Mouse (Mus musculus): ENCODE results near the gene Pts. TPM values are rescaled to one million over a fixed set of nuclear protein-coding genes. Genes with fewer than 3 reads are reported as not detected.
A peak's percentile ranks its signal among the peaks of the same experiment; 100 is the strongest.

Gene Pts
- polyA plus RNA-seq, 1 experiment from 2014 or later, result 94.1 TPM

GRCm38 (mm10) chr9:50518781-50519180, 9.7 kb downstream of the Pts start:
- no peaks in the 10 kb centered on the region for H3K4me1 ChIP-seq (replicated peaks; ENCODE audit: control insufficient read depth, insufficient read depth, low read length)
- no peak overlapping the region for H3K9ac ChIP-seq (replicated peaks; ENCODE audit: low read depth, low read length)
- WGBS, result 5% methylated on average over 2 of the region's 2 CpGs
- H3K27me3 ChIP-seq (replicated peaks; ENCODE audit: control insufficient read depth, insufficient read depth, low read length), result no peaks in the 10 kb centered on the region
- H3K36me3 ChIP-seq (ENCODE audit: control insufficient read depth, insufficient read depth), result no peaks in the 10 kb centered on the region
- H3K4me2 ChIP-seq (ENCODE audit: low read length), result no peak overlapping the region
- no peak for ATAC-seq
- H3K9me3 ChIP-seq (ENCODE audit: control insufficient read depth, low read length), result no peaks in the 10 kb centered on the region
- no peak overlapping the region for H3K27ac ChIP-seq (ENCODE audit: low read length)
- H3K4me3 ChIP-seq (replicated peaks; ENCODE audit: low read length), result no peak overlapping the region

GRCm38 (mm10) chr9:50515462-50515861, 13.1 kb downstream of the Pts start:
- Histone ChIP-seq H3K9me3 (ENCODE audit: control insufficient read depth, low read length) (no peaks in the 10 kb centered on the region), H3K9ac (replicated peaks; ENCODE audit: low read depth, low read length) (no peak overlapping the region), H3K27ac (ENCODE audit: low read length) (no peak overlapping the region), H3K4me1 (replicated peaks; ENCODE audit: control insufficient read depth, insufficient read depth, low read length) (no peaks in the 10 kb centered on the region), H3K27me3 (replicated peaks; ENCODE audit: control insufficient read depth, insufficient read depth, low read length) (no peaks in the 10 kb centered on the region), H3K4me2 (ENCODE audit: low read length) (no peak overlapping the region), H3K36me3 (ENCODE audit: control insufficient read depth, insufficient read depth) (no peaks in the 10 kb centered on the region), H3K4me3 (replicated peaks; ENCODE audit: low read length) (no peak overlapping the region)
- ATAC-seq, result no peak
- WGBS, result 90% methylated on average over 5 of the region's 5 CpGs

GRCm38 (mm10) chr9:50507570-50507969, 21.0 kb downstream of the Pts start:
- Histone ChIP-seq H3K9ac (replicated peaks; ENCODE audit: low read depth, low read length) (no peak overlapping the region), H3K4me1 (replicated peaks; ENCODE audit: control insufficient read depth, insufficient read depth, low read length) (no peaks in the 10 kb centered on the region), H3K9me3 (ENCODE audit: control insufficient read depth, low read length) (no peaks in the 10 kb centered on the region), H3K27ac (ENCODE audit: low read length) (no peak overlapping the region), H3K4me3 (replicated peaks; ENCODE audit: low read length) (no peak overlapping the region), H3K36me3 (ENCODE audit: control insufficient read depth, insufficient read depth) (no peaks in the 10 kb centered on the region), H3K27me3 (replicated peaks; ENCODE audit: control insufficient read depth, insufficient read depth, low read length) (no peaks in the 10 kb centered on the region), H3K4me2 (ENCODE audit: low read length) (no peak overlapping the region)
- no peak for ATAC-seq
- WGBS, result 83% methylated on average over 7 of the region's 7 CpGs

GRCm38 (mm10) chr9:50505405-50505804, 23.1 kb downstream of the Pts start:
- WGBS, result 64% methylated on average over 6 of the region's 6 CpGs
- H3K27ac ChIP-seq (ENCODE audit: low read length), result no peak overlapping the region
- H3K4me3 ChIP-seq (replicated peaks; ENCODE audit: low read length), result no peak overlapping the region
- no peak overlapping the region for H3K4me2 ChIP-seq (ENCODE audit: low read length)
- no peaks in the 10 kb centered on the region for H3K27me3 ChIP-seq (replicated peaks; ENCODE audit: control insufficient read depth, insufficient read depth, low read length)
- 0 out of 2 replicates have a peak, but pooled peaks cover 2% of the 10 kb centered on the region for H3K4me1 ChIP-seq (replicated peaks; ENCODE audit: control insufficient read depth, insufficient read depth, low read length)
- H3K9ac ChIP-seq (replicated peaks; ENCODE audit: low read depth, low read length), result no peak overlapping the region
- ATAC-seq, result no peak
- H3K36me3 ChIP-seq (ENCODE audit: control insufficient read depth, insufficient read depth), result no peaks in the 10 kb centered on the region
- no peaks in the 10 kb centered on the region for H3K9me3 ChIP-seq (ENCODE audit: control insufficient read depth, low read length)

GRCm38 (mm10) chr9:50502949-50503348, 25.6 kb downstream of the Pts start:
- Histone ChIP-seq H3K4me2 (ENCODE audit: low read length) (no peak overlapping the region), H3K9me3 (ENCODE audit: control insufficient read depth, low read length) (no peaks in the 10 kb centered on the region), H3K27ac (ENCODE audit: low read length) (no peak overlapping the region), H3K9ac (replicated peaks; ENCODE audit: low read depth, low read length) (no peak overlapping the region), H3K4me1 (replicated peaks; ENCODE audit: control insufficient read depth, insufficient read depth, low read length) (0 out of 2 replicates have a peak, but pooled peaks cover 2% of the 10 kb centered on the region), H3K36me3 (ENCODE audit: control insufficient read depth, insufficient read depth) (no peaks in the 10 kb centered on the region), H3K27me3 (replicated peaks; ENCODE audit: control insufficient read depth, insufficient read depth, low read length) (no peaks in the 10 kb centered on the region), H3K4me3 (replicated peaks; ENCODE audit: low read length) (no peak overlapping the region)
- no peak for ATAC-seq
- 86% methylated on average over 2 of the region's 3 CpGs for WGBS

GRCm38 (mm10) chr9:50500974-50501501, 27.5 kb downstream of the Pts start:
- Histone ChIP-seq H3K27ac (ENCODE audit: low read length) (no peak overlapping the region), H3K4me1 (replicated peaks; ENCODE audit: control insufficient read depth, insufficient read depth, low read length) (0 out of 2 replicates have a peak, but pooled peaks cover 3% of the 10 kb centered on the region), H3K9me3 (ENCODE audit: control insufficient read depth, low read length) (no peaks in the 10 kb centered on the region), H3K4me3 (replicated peaks; ENCODE audit: low read length) (peak overlapping the region; percentile 29), H3K27me3 (replicated peaks; ENCODE audit: control insufficient read depth, insufficient read depth, low read length) (no peaks in the 10 kb centered on the region), H3K9ac (replicated peaks; ENCODE audit: low read depth, low read length) (0 out of 2 replicates have a peak overlapping the region, but pooled peaks have one; percentile 42), H3K4me2 (ENCODE audit: low read length) (peak overlapping the region; percentile 55), H3K36me3 (ENCODE audit: control insufficient read depth, insufficient read depth) (no peaks in the 10 kb centered on the region)
- 29% methylated on average over 14 of the region's 14 CpGs for WGBS
- peak; percentile 78 for ATAC-seq

GRCm38 (mm10) chr9:50500467-50500973, 28.0 kb downstream of the Pts start:
- no peak overlapping the region for H3K9ac ChIP-seq (replicated peaks; ENCODE audit: low read depth, low read length)
- H3K4me2 ChIP-seq (ENCODE audit: low read length), result peak overlapping the region; percentile 55
- 71% methylated on average over 15 of the region's 15 CpGs for WGBS
- no peaks in the 10 kb centered on the region for H3K9me3 ChIP-seq (ENCODE audit: control insufficient read depth, low read length)
- H3K4me1 ChIP-seq (replicated peaks; ENCODE audit: control insufficient read depth, insufficient read depth, low read length), result 0 out of 2 replicates have a peak, but pooled peaks cover 4% of the 10 kb centered on the region
- no peak for ATAC-seq
- H3K27me3 ChIP-seq (replicated peaks; ENCODE audit: control insufficient read depth, insufficient read depth, low read length), result no peaks in the 10 kb centered on the region
- no peaks in the 10 kb centered on the region for H3K36me3 ChIP-seq (ENCODE audit: control insufficient read depth, insufficient read depth)
- no peak overlapping the region for H3K27ac ChIP-seq (ENCODE audit: low read length)
- peak overlapping the region; percentile 29 for H3K4me3 ChIP-seq (replicated peaks; ENCODE audit: low read length)

GRCm38 (mm10) chr9:50499781-50500180, 28.7 kb downstream of the Pts start:
- H3K27ac ChIP-seq (ENCODE audit: low read length), result no peak overlapping the region
- ATAC-seq, result no peak
- WGBS, result 90% methylated on average over 3 of the region's 3 CpGs
- 0 out of 2 replicates have a peak, but pooled peaks cover 4% of the 10 kb centered on the region for H3K4me1 ChIP-seq (replicated peaks; ENCODE audit: control insufficient read depth, insufficient read depth, low read length)
- no peaks in the 10 kb centered on the region for H3K36me3 ChIP-seq (ENCODE audit: control insufficient read depth, insufficient read depth)
- H3K4me3 ChIP-seq (replicated peaks; ENCODE audit: low read length), result no peak overlapping the region
- no peaks in the 10 kb centered on the region for H3K9me3 ChIP-seq (ENCODE audit: control insufficient read depth, low read length)
- H3K27me3 ChIP-seq (replicated peaks; ENCODE audit: control insufficient read depth, insufficient read depth, low read length), result no peaks in the 10 kb centered on the region
- H3K4me2 ChIP-seq (ENCODE audit: low read length), result no peak overlapping the region
- no peak overlapping the region for H3K9ac ChIP-seq (replicated peaks; ENCODE audit: low read depth, low read length)

- H3K4me3 ChIP-seq (replicated peaks; ENCODE audit: low read length), result no peak overlapping the region
- no peak overlapping the region for H3K27ac ChIP-seq (ENCODE audit: low read length)
- H3K4me1 ChIP-seq (replicated peaks; ENCODE audit: control insufficient read depth, insufficient read depth, low read length), result 0 out of 2 replicates have a peak, but pooled peaks cover 4% of the 10 kb centered on the region
- 84% methylated on average over 16 of the region's 16 CpGs for WGBS
- H3K9me3 ChIP-seq (ENCODE audit: control insufficient read depth, low read length), result no peaks in the 10 kb centered on the region
- ATAC-seq, result no peak
- no peaks in the 10 kb centered on the region for H3K36me3 ChIP-seq (ENCODE audit: control insufficient read depth, insufficient read depth)
- H3K9ac ChIP-seq (replicated peaks; ENCODE audit: low read depth, low read length), result no peak overlapping the region
- H3K4me2 ChIP-seq (ENCODE audit: low read length), result no peak overlapping the region
- H3K27me3 ChIP-seq (replicated peaks; ENCODE audit: control insufficient read depth, insufficient read depth, low read length), result no peaks in the 10 kb centered on the region
Observed at GRCm38 (mm10) chr9:50498815-50499214, 29.7 kb downstream of the Pts start.

Measured in forebrain, embryonic 16.5 days (tissue).